Comparison of ENCODE assay signal across 1 mouse cellular context in the genomic region with DNA sequence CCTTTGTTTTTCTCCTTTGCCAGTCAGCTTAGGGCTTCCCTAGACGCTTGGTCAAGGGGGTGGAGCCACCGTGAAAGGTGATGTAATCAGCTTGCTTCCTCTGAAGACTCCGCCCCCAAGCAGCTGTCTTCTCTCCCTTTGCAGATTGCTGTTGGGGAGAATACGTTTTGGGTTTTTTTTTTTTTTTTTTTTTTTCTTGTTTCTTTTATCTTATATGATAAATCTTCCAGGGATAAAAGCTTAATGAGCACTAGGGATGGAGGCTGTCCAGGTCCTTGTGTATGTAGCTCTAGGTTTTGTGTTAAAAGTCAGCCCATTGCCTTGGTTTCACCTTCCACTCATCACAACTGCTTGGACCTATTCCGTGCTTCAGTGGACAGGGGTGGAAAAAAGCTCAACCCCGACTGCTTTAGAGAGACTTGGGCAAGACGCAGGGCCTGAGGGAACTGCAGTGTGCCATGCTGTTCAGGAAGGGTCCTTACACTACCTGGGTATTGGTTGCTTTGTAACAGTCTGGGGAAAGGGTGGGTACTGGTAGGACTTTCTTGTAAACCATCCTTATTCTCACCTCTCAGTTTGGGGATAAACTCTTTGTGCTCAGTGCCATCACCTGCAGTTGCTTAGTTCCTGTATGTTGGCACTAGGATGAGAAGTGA.
TF ChIP-seq lines count a peak whose summit lies in the region.

No protein-coding gene starts in this region.

TF ChIP-seq in ES-E14, 5 proteins besides CTCF, POLR2A, EP300 and RAD21:
- TF ChIP-seq CHD2 (IDR thresholded peaks at IDR 0.05; ENCODE audit: low read depth, low read length) (0 out of 2 replicates have a peak, but pooled peaks have one; percentile 42), ZC3H11A (IDR thresholded peaks at IDR 0.05; ENCODE audit: borderline replicate concordance, low read depth, low read length) (no peak), ZNF384 (IDR thresholded peaks at IDR 0.05; ENCODE audit: low read depth, low read length) (peak; percentile 91), HCFC1 (IDR thresholded peaks at IDR 0.05; ENCODE audit: borderline replicate concordance, insufficient read depth, low read length) (no peak), MAFK (IDR thresholded peaks at IDR 0.05; ENCODE audit: insufficient read depth, low read depth, low read length) (no peak)
